Mouse (Mus musculus): ENCODE data around the gene Gm13694. TPM values are rescaled to one million over a fixed set of nuclear protein-coding genes. Genes with fewer than 3 reads are reported as not detected.
"Not testable (repeated sequence)": the region's sequence is repeated elsewhere in the genome, so short reads cannot be mapped to it uniquely, and the experiment has no call there.

Gene Gm13694
- total RNA-seq (2021) = 1 to 10 TPM; 1.0 to 1.1 TPM

- intact Hi-C loops (cut with DNase I); DNase-seq: not testable (repeated sequence)
Measured at GRCm38 (mm10) chr2:83978633-83979032, at the start of gene Gm13694. Gene Gm13694, plus strand, starts transcription at chr2:83978933.

GRCm38 (mm10) chr2:83929478-83930088 lies 49.1 kb upstream of the Gm13694 start:
- intact Hi-C loops (cut with DNase I) = no loop called here
- no peak for DNase-seq

- intact Hi-C loops (cut with DNase I) = no loop called here
- DNase-seq = peak; percentile 15 to 20
Measured at GRCm38 (mm10) chr2:83940931-83941361, 37.8 kb upstream of the Gm13694 start, which contains the start of gene Zswim2. Gene Zswim2, minus strand, starts transcription at chr2:83941228.

- intact Hi-C loops (cut with DNase I) = no loop called here
- no peak for DNase-seq
Measured at GRCm38 (mm10) chr2:83941378-83941777, 37.4 kb upstream of the Gm13694 start.

GRCm38 (mm10) chr2:83941792-83942191 lies 36.9 kb upstream of the Gm13694 start:
- no peak for DNase-seq
- intact Hi-C loops (cut with DNase I) = no loop called here

- intact Hi-C loops (cut with DNase I); DNase-seq: not testable (repeated sequence)
Measured at GRCm38 (mm10) chr2:83955393-83955792, 23.3 kb upstream of the Gm13694 start, which contains the start of gene Gm13698. Gene Gm13698, plus strand, starts transcription at chr2:83955693.

- intact Hi-C loops (cut with DNase I); DNase-seq: not testable (repeated sequence)
Measured at GRCm38 (mm10) chr2:83961203-83961602, 17.5 kb upstream of the Gm13694 start, which contains the start of gene Gm13693. Gene Gm13693, plus strand, starts transcription at chr2:83961503.

- DNase-seq; intact Hi-C loops (cut with DNase I): not testable (repeated sequence)
Measured at GRCm38 (mm10) chr2:83967013-83967412, 11.7 kb upstream of the Gm13694 start, which contains the start of gene Gm13695. Gene Gm13695, plus strand, starts transcription at chr2:83967313.

- DNase-seq; intact Hi-C loops (cut with DNase I): not testable (repeated sequence)
Measured at GRCm38 (mm10) chr2:83972823-83973222, 5.9 kb upstream of the Gm13694 start, which contains the start of gene Gm13696. Gene Gm13696, plus strand, starts transcription at chr2:83973123.

GRCm38 (mm10) chr2:83984443-83984842 lies 5.7 kb downstream of the Gm13694 start, which contains the start of gene Gm13697:
Gene Gm13697, plus strand, starts transcription at chr2:83984743.
- intact Hi-C loops (cut with DNase I); DNase-seq: not testable (repeated sequence)

GRCm38 (mm10) chr2:83990253-83990652 lies 11.5 kb downstream of the Gm13694 start, which contains the start of gene Gm13691:
Gene Gm13691, plus strand, starts transcription at chr2:83990553.
- DNase-seq; intact Hi-C loops (cut with DNase I): not testable (repeated sequence)

GRCm38 (mm10) chr2:83993639-83994255 lies 15.0 kb downstream of the Gm13694 start:
- DNase-seq = peak; percentile 44 to 52
- intact Hi-C loops (cut with DNase I) = not testable (repeated sequence)

GRCm38 (mm10) chr2:83994526-83994925 lies 15.8 kb downstream of the Gm13694 start:
- intact Hi-C loops (cut with DNase I); DNase-seq: not testable (repeated sequence)

GRCm38 (mm10) chr2:84008913-84009312 lies 30.2 kb downstream of the Gm13694 start:
- intact Hi-C loops (cut with DNase I) = no loop called here
- no peak for DNase-seq

GRCm38 (mm10) chr2:84009818-84010217 lies 31.1 kb downstream of the Gm13694 start:
- intact Hi-C loops (cut with DNase I) = no loop called here
- no peak for DNase-seq

GRCm38 (mm10) chr2:84014572-84014971 lies 35.8 kb downstream of the Gm13694 start:
- intact Hi-C loops (cut with DNase I) = no loop called here
- DNase-seq = no peak

- DNase-seq; intact Hi-C loops (cut with DNase I): not testable (repeated sequence)
Measured at GRCm38 (mm10) chr2:84016291-84016690, 37.6 kb downstream of the Gm13694 start.

- DNase-seq = peak in 1 of 2 experiments; percentile 18
- intact Hi-C loops (cut with DNase I) = no loop called here
Measured at GRCm38 (mm10) chr2:84018330-84018729, 39.6 kb downstream of the Gm13694 start.

- no peak for DNase-seq
- intact Hi-C loops (cut with DNase I) = no loop called here
Measured at GRCm38 (mm10) chr2:84019519-84020305, 41.0 kb downstream of the Gm13694 start.

GRCm38 (mm10) chr2:84021930-84022329 lies 43.2 kb downstream of the Gm13694 start:
- intact Hi-C loops (cut with DNase I) = no loop called here
- DNase-seq = no peak

GRCm38 (mm10) chr2:84022905-84023304 lies 44.2 kb downstream of the Gm13694 start:
- intact Hi-C loops (cut with DNase I) = no loop called here
- DNase-seq = peak; percentile 58 to 64

All from heart, postnatal 10 days (tissue).